Comparison of ENCODE assay signal across 8 mouse cellular contexts in genomic region chr12:108403957-108404356, GRCm38 (mm10). TPM values are rescaled to one million over a fixed set of nuclear protein-coding genes. Genes with fewer than 3 reads are reported as not detected.
DNase-seq lines count a peak whose midpoint lies in the region; ATAC-seq and TF ChIP-seq lines count a peak whose summit lies in the region.
"Had no signal": no experiment of that assay in that cellular context is flagged by ENCODE, and none has a peak within 500 bp of the region (broad histone marks: within the 10 kb centered on the region; RNA-seq: fewer than 3 reads in every experiment).

No protein-coding gene starts in this region.

- H3K36me3 ChIP-seq in neural tube, embryonic 13.5 days = no peaks in the 10 kb centered on the region
- H3K36me3 ChIP-seq in kidney, adult 2 months (ENCODE audit: control insufficient read depth, insufficient read depth, low read length) = no peaks in the 10 kb centered on the region
- H3K36me3 ChIP-seq in forebrain, embryonic 10.5 days (replicated peaks) = no peaks in the 10 kb centered on the region
- H3K36me3 ChIP-seq: hindbrain, embryonic 15.5 days had no signal

- peak overlapping the region; percentile 59 for H3K27ac ChIP-seq in neural tube, embryonic 13.5 days (replicated peaks)
- 0 out of 2 replicates have a peak overlapping the region, but pooled peaks have one; percentile 33 for H3K27ac ChIP-seq in kidney, adult 2 months (ENCODE audit: insufficient read depth, low read depth, low read length)
- no peak overlapping the region for H3K27ac ChIP-seq in forebrain, embryonic 10.5 days
- H3K27ac ChIP-seq: hindbrain, embryonic 15.5 days had no signal

- H3K4me3 ChIP-seq in neural tube, embryonic 13.5 days = no peak overlapping the region
- H3K4me3 ChIP-seq in kidney, adult 2 months (ENCODE audit: insufficient read depth, low read depth, low read length) = no peak overlapping the region
- H3K4me3 ChIP-seq in forebrain, embryonic 10.5 days = no peak overlapping the region
- H3K4me3 ChIP-seq: hindbrain, embryonic 15.5 days had no signal

- 53% methylated on average over 6 of the region's 6 CpGs for WGBS in neural tube, embryonic 13.5 days
- WGBS in kidney, adult 2 months = 56% methylated on average over 6 of the region's 6 CpGs
- WGBS in forebrain, embryonic 10.5 days = 89% methylated on average over 6 of the region's 6 CpGs

- no peaks in the 10 kb centered on the region for H3K27me3 ChIP-seq in neural tube, embryonic 13.5 days
- no peaks in the 10 kb centered on the region for H3K27me3 ChIP-seq in kidney, adult 2 months (replicated peaks; ENCODE audit: control insufficient read depth, insufficient read depth, low read length)
- H3K27me3 ChIP-seq in forebrain, embryonic 10.5 days (ENCODE audit: poor library complexity, severe bottlenecking) = no peaks in the 10 kb centered on the region; the same call in 1 of the 2 replicates
- H3K27me3 ChIP-seq: hindbrain, embryonic 15.5 days had no signal

- 0 out of 2 replicates have a peak, but pooled peaks have one; percentile 36 for ATAC-seq in neural tube, embryonic 13.5 days (ENCODE audit: low read depth)
- no peak for ATAC-seq in monocyte, adult 5-6 weeks (replicated peaks; ENCODE audit: insufficient number of reproducible peaks, low FRiP score, low TSS enrichment, poor library complexity, severe bottlenecking)

- no peak overlapping the region for H3K9ac ChIP-seq in neural tube, embryonic 13.5 days
- H3K9ac ChIP-seq: hindbrain, embryonic 15.5 days had no signal

- TF ChIP-seq POLR2A in kidney, adult 2 months (IDR thresholded peaks at IDR 0.05; ENCODE audit: low read depth, low read length) = no peak

- H3K4me1 ChIP-seq in neural tube, embryonic 13.5 days (replicated peaks) = peaks cover 33% of the 10 kb centered on the region
- H3K4me1 ChIP-seq in kidney, adult 2 months (ENCODE audit: control insufficient read depth, insufficient read depth, low read length) = no peaks in the 10 kb centered on the region
- peaks cover 25% of the 10 kb centered on the region for H3K4me1 ChIP-seq in forebrain, embryonic 10.5 days

- TF ChIP-seq CTCF in kidney, adult 2 months (conservative IDR thresholded peaks at IDR 0.05; ENCODE audit: insufficient read depth, insufficient read length, low read depth, low read length) = no peak

- no peak for DNase-seq in neural tube, embryonic 10.5 days (ENCODE audit: extremely low spot score, low spot score)
- peak; percentile 39 for DNase-seq in forelimb bud, embryonic 11.5 days (ENCODE audit: low read depth, low spot score)
- peak; percentile 72 for DNase-seq in kidney, adult 2 months
- peak; percentile 68 for DNase-seq in lung, postnatal 25 days (ENCODE audit: low spot score)
- no peak for DNase-seq in forebrain, embryonic 10.5 days (ENCODE audit: extremely low spot score, low spot score)

- H3K9me3 ChIP-seq in neural tube, embryonic 13.5 days = no peaks in the 10 kb centered on the region
- H3K9me3 ChIP-seq in forebrain, embryonic 10.5 days = no peaks in the 10 kb centered on the region
- H3K9me3 ChIP-seq: hindbrain, embryonic 15.5 days had no signal

- no peak overlapping the region for H3K4me2 ChIP-seq in neural tube, embryonic 13.5 days
- H3K4me2 ChIP-seq: hindbrain, embryonic 15.5 days had no signal

RNA-seq across cellular contexts. Expression of gene Eml1, which starts 33.2 kb away (rescaled TPM):
- polyA plus RNA-seq in neural tube, embryonic 13.5 days (2015; fragmentation: Nextera tagmentation; extraction: Ambion mirVana) = 91.4 and 94.3 TPM in 2 replicates
- polyA plus RNA-seq in kidney, adult 2 months (2012; rRNA removed) = 14.2 TPM in 2 replicates
- 95.1 and 102 TPM in 2 replicates for polyA plus RNA-seq in forebrain, embryonic 10.5 days (2016; fragmentation: Nextera tagmentation; extraction: Ambion mirVana)
- not detected in 3 replicates for total RNA-seq in monocyte, adult 5-6 weeks (2017)

Comparison
In these comparisons a context has a peak if more than half of its experiments do, and no peak if none do; other contexts are left out.
1. DNase-seq: peak in forelimb bud, embryonic 11.5 days (single experiment), kidney, adult 2 months (single experiment) and lung, postnatal 25 days (single experiment); none in neural tube, embryonic 10.5 days (single experiment) and forebrain, embryonic 10.5 days (single experiment).